Mouse (Mus musculus): ENCODE measurements around the gene Vmn2r20. TPM values are rescaled to one million over a fixed set of nuclear protein-coding genes. Genes with fewer than 3 reads are reported as not detected.
"Not testable (repeated sequence)": the region's sequence is repeated elsewhere in the genome, so short reads cannot be mapped to it uniquely, and the experiment has no call there.

The Vmn2r20 gene
- not detected for total RNA-seq (2021)
- long read RNA-seq, experiment 1 = 0 reads
- long read RNA-seq, experiment 2 = 0 reads

DNA sequence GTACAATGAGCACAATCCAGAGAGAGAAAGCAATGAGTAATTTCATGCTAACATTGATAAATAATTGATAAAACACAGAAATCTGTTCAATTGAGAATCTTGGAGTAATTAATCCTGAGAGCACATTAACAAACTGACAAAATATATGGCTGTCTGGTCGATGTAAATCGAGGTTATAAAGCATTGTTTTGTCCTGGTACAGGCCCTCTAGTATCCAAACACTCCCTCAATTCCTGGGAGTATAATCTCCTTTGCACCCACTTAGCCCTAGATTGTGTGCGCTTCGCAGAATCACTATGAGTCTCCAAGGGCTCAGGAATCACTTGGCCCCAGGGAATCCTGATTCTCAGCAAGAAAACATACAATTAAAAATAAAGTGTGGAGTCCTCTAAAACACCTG, at the start of gene Vmn2r20:
Gene Vmn2r20, minus strand, starts transcription at position 101 of the 400 bp plus-strand sequence.
- not testable (repeated sequence) for DNase-seq (ENCODE audit: low spot score in 2 of 2)

DNA sequence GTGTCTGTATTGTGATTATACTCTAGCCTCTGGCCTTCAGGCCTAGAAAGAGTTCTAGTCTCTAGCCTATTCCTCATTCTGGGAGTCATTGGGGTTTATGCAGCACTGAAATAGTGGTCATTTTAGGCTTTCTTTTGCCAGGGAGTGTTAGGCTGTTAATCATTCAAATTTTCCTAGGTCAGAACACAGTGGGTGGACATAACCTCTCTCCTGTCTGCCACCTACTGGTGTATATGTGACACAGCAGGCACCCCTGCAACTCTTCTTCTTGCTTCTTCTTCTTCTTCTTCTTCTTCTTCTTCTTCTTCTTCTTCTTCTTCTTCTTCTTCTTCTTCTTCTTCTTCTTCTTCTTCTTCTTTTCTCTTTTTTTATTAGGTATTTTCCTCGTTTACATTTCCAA, 6.5 kb upstream of the Vmn2r20 start:
- not testable (repeated sequence) for DNase-seq (ENCODE audit: low spot score in 2 of 2)

DNA sequence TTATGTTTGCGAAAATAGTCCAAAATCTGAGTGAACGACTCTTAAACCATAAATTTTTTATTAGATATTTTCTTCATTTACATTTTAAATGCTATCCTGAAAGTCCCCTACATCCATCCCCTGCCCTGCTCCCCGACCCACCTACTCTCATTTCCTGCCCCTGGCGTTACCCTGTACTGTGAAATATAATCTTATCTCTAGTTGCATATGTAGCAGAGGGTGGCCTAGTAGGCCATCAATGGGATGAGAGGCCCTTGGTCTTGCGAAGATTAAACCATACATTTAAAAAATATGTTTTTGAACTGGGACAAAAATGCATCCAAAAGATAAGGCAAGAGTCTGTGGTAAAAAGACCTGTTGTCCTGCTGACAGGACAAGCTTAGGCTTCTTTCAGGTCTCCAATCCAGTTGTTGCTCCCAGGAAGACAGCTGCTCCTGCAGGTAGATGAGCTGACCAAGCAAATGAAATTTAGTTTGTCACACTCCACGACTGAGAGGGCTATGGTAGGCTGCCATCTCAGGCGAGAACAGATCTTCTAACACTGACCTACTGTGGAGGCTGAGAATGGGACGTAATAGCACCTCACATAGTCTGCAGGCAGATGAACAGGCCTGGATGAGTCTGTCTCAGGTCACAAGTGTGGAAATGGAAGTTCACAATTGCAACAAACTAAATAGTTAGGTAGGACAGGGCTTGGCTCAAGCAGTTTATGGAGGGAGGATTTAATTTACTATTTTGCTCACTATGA, 10.8 kb downstream of the Vmn2r20 start:
- DNase-seq (ENCODE audit: low spot score in 2 of 2) = not testable (repeated sequence)

DNA sequence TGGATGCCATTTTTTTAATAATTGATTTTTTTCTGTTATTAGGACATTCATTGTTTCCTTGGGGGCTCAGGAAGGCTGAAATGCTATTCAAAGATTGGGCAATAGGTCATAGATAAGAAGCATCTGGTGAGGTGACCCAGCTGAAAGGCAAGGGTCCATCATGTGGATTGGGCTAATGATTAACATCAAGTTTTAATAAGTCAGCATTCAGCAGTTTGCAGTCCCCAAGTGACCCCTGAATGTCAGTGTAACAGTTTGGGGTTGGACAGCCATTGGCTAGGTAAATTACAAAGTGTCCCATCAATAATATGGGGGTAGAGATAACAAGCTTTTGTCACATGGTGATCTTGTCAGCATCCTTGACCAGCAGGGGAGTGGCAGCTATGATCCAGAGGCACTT, 29.1 kb downstream of the Vmn2r20 start:
- not testable (repeated sequence) for DNase-seq (ENCODE audit: low spot score in 2 of 2)

DNA sequence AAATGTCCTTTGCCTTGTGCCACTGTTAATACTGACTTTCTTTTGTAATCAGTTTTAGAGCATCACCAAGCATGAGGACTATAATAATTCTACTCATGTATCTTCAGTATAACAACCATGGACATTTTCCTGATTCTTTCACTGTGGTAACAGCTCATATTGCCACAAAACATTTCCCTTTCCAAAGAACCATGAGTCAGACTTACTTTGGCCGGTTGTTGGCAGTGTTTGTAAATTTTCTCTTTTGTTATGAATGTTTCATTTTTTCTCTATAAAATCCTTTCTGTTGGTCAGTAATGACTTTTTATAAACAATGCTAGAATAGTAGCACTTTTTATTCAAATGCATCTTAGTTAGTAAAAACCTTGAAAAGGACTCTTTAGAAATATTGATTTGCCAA, 71.8 kb downstream of the Vmn2r20 start:
- no peak for DNase-seq (ENCODE audit: low spot score in 2 of 2)

DNA sequence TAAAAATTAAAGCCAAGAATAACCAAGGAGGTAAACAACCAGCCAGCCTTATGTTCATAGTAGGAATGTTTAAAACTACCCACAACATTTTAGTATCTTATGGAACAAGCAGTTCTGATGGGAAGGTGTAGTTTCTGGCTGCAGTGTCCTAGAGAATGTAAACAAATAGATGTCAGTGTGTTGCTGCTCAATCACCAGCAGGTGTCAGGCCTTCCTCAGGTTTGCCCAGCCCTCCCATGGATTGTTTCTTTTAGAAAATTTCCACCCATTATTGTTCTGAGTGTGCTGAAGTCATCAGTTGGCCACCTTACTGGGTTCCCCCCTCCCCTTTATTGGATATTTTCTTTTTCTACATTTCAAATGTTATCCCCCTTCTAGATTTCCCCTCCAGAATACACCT, 77.8 kb downstream of the Vmn2r20 start:
- DNase-seq (ENCODE audit: low spot score in 2 of 2) = no peak

DNA sequence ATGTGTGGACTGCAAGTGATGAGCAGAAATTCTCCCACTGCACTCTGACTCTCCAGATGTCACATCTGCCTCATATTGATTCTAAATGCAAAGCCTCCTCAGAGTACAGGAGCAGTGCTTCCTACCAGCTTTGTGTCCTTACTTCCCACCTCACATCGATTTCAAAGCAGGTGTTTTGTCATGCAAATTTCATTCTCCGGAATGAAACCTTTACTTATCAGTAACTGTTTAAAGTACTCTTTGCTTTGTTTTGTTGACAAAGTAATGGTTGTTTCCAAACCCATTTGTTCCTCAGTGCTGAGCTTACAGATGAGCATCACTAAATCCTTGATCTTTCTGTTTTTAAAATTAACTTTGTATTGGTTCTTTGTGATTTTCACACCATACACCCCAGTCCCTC, 85.4 kb downstream of the Vmn2r20 start:
- no peak for DNase-seq (ENCODE audit: low spot score in 2 of 2)

Other genes with a start within 250 kb of the Vmn2r20 start
- not detected for gene Clec4b2, start 245.2 kb downstream of the Vmn2r20 start, total RNA-seq (2021)
- gene Clec4n, start 188.3 kb downstream of the Vmn2r20 start, total RNA-seq (2021) = 1 to 10 TPM in 1 of 2 experiments, not detected in 1; 1.6 TPM
- 1 to 10 TPM; 1.1 to 2.5 TPM for gene Clec4d, start 156.0 kb downstream of the Vmn2r20 start, total RNA-seq (2021)
- gene Clec4e, start 128.2 kb downstream of the Vmn2r20 start, total RNA-seq (2021) = under 1 TPM in 1 of 2 experiments, not detected in 1; 0.36 TPM
- not detected for gene Vmn2r19, start 109.8 kb downstream of the Vmn2r20 start, total RNA-seq (2021)
- not detected for gene Vmn2r21, start 115.3 kb upstream of the Vmn2r20 start, total RNA-seq (2021)
- gene Vmn2r22, start 232.6 kb upstream of the Vmn2r20 start, total RNA-seq (2021) = not detected

All from adrenal gland, adult 18-20 months (tissue).